Mouse (Mus musculus) thymus, postnatal 25 days (tissue): ENCODE measurements around the gene Adi1.

ENCODE experiments used
- DNase-seq: peaks from one replicate; pipeline ENCODE4 v3.0.0; 2022

Adi1 gene

DNA sequence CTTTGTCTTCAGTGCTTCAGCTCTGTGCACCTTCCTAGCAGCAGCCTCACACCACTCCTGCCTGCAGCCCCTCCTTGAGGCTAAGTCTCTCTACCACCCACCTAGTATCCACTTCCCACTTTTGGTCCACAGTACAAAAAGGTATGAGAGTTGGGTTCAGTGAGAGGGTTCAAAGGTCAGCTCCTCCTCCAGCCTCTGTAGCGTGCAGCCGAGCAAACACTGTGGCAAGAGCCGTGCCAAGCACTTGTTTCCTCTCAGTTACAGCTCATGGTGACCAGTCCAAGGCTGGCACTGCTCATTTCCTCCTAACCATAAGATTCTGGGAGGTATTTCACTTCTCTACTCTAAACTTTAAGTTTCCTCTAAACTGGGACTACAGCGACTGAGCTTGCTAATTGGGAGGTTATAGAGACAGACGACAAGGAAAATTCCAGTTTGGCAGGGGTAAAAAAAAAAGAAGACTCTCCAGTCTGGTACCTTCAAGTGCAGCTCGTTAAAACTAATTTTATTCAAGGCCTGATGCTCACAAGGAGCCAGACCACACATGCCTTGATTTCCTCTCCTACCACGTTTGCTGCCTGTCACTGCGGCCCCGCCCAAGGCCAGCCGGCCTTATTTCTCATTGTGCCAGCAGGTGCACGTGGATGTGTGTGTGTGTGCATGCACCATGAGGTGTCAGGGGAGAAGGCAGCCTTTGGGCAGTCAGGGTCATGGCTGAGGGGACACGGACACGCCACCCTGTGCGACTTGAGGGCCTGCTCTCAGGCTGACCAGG, 23.0 kb downstream of the Adi1 start:
- DNase-seq, result no peak

DNA sequence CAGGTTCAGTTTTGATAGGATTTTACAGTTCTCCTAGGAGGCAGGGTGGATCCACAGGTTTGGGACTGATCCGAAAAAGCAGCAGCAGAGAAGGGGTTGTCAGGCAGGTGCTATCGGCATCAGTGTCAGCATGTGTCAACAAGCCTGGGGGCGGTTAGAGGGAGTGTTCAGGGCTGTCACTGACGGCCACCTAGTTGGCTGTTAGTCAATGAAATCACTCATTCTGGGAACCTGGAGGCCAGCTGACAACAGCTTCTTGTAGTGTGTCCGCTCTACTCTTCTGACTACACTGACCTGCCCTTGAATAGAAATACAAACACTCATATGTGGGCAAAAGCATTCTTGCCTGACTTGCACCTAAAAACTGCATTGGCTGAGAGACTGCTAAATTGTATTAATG, 24.1 kb downstream of the Adi1 start:
- DNase-seq, result no peak

DNA sequence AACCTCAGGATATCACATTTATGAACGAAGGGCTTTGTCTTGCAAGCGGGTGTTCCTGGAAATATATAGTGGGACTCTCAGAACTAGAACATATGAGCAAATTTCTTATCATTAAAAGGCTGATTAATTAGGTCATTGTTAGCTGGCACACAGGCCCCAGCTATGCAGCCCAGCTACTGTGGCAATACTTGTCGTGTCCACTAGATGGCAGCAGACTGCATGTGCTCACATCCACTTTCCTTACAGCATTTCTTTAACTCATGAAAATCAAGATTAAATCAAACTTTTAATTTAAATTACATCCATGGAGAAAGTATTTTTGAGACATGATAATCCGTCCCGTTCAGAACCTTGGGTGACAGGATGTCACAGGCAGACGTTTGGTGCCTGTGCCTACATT, 24.6 kb downstream of the Adi1 start:
- DNase-seq, result peak; percentile 63

DNA sequence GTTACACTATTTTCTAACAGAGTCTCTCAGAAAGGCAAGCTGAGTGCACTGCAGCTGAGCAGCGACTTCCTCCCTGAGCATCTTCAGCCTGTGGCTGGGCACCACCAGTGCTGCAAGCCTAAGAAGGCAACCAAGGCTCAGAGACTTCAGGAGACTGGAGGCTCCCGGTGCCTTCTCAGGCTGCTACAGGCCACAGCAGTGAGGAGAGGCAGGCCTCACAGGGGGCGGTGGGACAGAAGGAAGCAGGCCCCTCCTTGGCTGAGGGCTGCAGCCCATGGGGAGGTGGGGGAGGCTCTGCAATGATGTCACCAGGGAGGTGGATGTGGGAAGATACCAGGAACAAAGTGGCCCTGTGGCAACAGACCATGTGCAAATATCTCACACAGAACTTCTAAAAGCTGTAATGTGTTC, 25.1 kb downstream of the Adi1 start:
- no peak for DNase-seq

GRCm38 (mm10) chr12:28700561-28701025, 25.6 kb downstream of the Adi1 start:
- DNase-seq, result peak; percentile 12

DNA sequence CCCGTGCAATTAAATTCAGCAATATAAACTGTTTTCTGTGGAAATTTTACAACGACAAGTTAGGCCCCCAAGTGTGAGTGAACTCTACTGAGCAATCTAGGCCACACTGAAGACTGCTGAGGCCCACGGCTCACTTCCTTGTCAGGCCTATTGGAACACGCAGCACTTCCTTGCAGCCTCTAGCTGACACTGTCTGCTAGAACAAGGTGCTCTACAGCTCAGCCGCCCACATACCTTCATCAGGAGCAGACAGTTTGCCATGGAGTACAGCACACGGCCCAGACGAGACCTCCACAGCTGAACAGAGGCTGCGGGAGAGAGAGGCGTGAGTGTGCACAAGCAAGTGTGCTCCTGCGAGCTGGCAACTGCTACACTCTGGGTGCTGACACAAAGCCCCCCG, 26.3 kb downstream of the Adi1 start:
- no peak for DNase-seq

DNA sequence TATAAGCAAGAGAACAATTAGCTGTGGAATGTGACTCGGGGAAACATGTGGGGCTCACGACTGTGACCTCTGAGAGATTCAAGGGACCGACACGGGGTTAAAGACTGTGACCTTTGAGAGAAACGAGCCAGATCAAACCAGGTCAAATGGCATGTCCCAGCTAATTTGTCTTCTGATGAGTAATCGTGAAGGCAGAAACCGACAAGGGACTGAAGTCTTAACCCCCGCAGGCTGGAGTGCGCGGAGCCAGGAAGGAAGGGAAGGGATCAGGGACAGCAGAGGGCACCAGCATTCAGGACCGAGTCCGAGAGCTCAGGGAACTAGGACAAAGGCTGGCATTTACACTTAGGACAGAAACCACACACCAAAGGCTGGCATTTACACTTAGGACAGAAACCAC, 29.4 kb downstream of the Adi1 start:
- DNase-seq, result no peak

DNA sequence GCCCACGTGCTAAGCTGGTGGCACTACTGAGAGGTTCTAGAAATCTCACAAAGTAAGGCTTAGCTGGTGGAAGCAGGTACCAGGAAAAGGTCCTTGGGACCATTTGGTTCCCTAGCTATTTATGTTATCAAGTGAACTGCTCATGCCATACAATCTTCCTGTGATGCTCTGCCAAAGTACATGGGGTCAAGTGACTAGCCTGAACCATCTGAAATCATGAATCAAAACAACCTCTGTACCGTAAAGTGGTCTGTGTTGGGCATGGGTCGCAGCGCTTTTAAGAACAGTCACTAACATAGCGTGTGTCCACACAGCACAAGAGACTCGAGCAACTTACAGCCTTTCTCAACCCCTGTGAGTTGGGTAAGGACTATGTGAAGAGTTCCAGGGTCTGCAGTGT, 30.2 kb downstream of the Adi1 start:
- no peak for DNase-seq

- no peak for DNase-seq
These were observed 33.1 kb downstream of the Adi1 start for GRCm38 (mm10) chr12:28708154-28708553.

- DNase-seq, result no peak
These were observed 35.6 kb downstream of the Adi1 start for GRCm38 (mm10) chr12:28710566-28711185.

DNA sequence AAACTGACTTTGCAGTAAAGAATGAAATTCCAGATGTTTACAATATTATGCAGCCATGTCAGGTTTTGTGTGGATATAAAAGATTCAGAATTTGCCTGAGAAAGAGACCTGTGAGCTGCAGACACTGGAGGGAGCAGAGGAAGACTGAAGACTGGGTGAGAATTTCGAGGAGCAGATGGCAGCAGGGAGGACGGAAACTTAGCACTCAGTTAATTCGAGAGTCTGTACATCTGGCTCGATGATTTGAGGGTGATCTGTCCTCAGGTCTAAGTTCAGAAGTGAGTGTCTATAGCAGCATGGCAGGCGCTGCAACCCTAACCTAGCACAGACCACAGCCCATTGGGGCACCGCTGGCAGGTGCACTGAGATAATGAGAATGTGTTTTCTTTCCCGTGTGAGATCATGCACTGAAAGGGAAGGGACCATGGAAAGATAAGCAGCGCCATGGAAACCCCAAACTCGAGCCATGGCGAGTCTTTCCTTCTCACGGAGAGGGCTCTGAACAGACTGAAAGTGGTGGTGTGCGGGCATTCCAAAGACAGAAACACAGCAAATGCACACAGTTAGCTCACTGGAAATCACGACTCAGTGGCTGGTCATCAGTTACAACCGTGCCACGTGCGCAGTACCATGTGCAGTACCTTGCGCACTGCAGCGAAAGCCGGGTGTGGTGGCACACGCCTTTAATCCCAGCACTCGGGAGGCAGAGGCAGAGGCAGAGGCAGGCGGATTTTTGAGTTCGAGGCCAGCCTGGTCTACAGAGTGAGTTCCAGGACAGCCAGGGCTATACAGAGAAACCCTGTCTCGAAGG, 40.0 kb downstream of the Adi1 start:
- DNase-seq, result no peak

GRCm38 (mm10) chr12:28717066-28717465, 42.0 kb downstream of the Adi1 start:
- no peak for DNase-seq

DNA sequence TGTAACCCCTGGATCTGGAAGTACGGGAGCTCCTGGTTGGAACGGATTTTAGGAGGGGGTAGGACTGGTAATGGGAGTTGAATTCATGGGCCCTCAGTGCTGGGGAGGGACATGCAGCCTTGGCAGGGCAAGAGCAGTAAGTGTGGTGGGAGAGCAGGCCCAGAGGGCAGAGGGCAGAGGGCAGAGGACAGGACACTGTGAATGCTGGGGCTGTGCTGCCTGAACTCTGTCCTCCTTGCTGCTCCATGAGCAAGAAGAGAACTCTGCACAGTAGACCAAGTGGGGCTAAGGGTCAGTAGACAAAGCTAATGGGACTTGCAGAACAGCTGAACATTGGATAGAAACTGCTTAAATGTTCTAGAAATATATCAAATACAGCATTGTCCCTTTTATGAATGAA, 43.1 kb downstream of the Adi1 start:
- DNase-seq, result no peak

DNA sequence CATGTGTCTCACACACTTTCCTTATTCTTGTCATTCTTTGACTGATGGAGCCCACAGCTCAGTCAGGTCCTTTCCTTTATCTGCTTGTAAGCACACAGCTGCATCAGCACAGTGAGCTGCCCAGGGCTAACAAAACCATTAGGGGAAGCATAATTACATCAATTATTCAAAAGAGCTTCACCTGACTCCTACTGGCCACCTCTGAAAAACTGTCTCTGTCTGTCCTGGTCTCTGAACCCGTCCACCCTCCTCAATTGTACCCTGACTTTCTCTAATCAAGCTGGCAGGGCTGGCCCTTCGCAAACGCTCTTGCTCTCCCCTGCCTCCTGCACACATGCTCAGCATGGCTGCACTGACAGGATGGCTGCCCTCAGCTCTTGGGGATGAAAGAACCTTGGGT, 49.3 kb downstream of the Adi1 start:
- no peak for DNase-seq

DNA sequence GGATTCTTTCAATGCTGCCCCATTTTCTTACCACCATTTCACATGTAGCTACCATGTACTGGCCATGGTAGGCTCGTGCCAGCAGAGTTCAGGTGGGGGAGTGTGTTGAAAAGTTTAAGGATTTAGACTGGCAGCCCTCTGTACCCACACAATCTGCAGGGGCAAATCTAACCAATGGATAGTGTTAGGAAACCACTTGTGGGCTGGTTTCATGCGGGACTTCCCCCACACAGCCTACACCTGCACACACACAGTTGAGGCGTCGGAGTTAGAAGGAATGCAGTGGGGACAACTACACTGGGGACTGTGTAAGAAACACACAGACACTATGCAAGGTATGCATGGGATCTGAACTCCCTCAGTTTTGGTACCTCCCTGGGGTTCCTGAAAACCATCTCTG, 51.2 kb downstream of the Adi1 start:
- peak; percentile 13 for DNase-seq

DNA sequence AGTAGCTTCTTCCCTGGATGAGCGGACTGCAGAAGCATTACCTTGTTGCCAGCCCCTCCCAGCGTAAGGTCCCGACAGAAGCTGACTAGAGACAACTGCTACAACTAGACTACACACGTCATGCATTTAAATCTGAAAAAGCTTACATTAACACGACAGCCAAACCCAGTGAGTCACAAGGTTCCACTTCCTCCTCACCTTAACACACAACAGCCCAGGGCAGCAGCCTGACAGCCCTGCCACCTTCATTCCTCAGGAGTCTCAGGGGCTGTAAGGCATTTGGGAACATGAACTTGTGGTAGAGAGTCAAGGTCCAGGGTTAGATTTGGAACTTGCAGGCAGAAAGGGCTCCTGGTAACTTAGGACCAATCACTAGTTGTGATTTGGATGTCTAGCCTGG, 52.0 kb downstream of the Adi1 start:
- no peak for DNase-seq
